Mouse (Mus musculus): ENCODE measurements around the gene Bcl2l15.

GRCm38 (mm10) chr3:103808891-103809798 lies 23.3 kb upstream of the Bcl2l15 start, which contains the start of the genes Dclre1b, Ap4b1 and Gm43064:
- TF ChIP-seq POLR2A (IDR thresholded peaks at IDR 0.05; ENCODE audit: insufficient read length, low read depth): peak; percentile 71
- TF ChIP-seq MYOD1 (IDR thresholded peaks at IDR 0.05; ENCODE audit: control insufficient read depth in 1 of 3, insufficient read length in 2 of 3, low read depth in 2 of 3): peak in 1 of 3 experiments; percentile 12
